Mouse (Mus musculus) frontal cortex, postnatal 10 days (tissue): ENCODE results near the gene Rhoq.
A peak's percentile ranks its signal among the peaks of the same experiment; 100 is the strongest.

Experiments
- DNase-seq, 2 experiments: peaks; one replicate each; pipeline ENCODE4 v3.0.0; 2022; ENCODE audit warnings: low spot score in 2 of 2, mixed read lengths in 1 of 2

Gene Rhoq

GRCm38 (mm10) chr17:86997323-86997722 is 34.4 kb downstream of the Rhoq start:
- DNase-seq, result no peak

GRCm38 (mm10) chr17:87008950-87009349 is 46.1 kb downstream of the Rhoq start:
- no peak for DNase-seq

- peak; percentile 43 to 62 for DNase-seq
These were observed 48.6 kb downstream of the Rhoq start for GRCm38 (mm10) chr17:87011301-87012019.

GRCm38 (mm10) chr17:87019692-87020091 is 56.8 kb downstream of the Rhoq start:
- DNase-seq, result no peak

- DNase-seq, result no peak
These were observed 61.8 kb downstream of the Rhoq start for GRCm38 (mm10) chr17:87024491-87025242.

- DNase-seq, result peak; percentile 95 to 97
These were observed 62.5 kb downstream of the Rhoq start, which contains the start of the genes Pigf and Cript for GRCm38 (mm10) chr17:87025269-87025949. Pigf (minus strand) TSS chr17:87025406. Cript (plus strand) TSS chr17:87025550.

- no peak for DNase-seq
These were observed 73.5 kb downstream of the Rhoq start for GRCm38 (mm10) chr17:87036141-87037073.

GRCm38 (mm10) chr17:87038496-87038895 is 75.6 kb downstream of the Rhoq start:
- DNase-seq, result no peak

GRCm38 (mm10) chr17:87041739-87042138 is 78.9 kb downstream of the Rhoq start:
- peak; percentile 39 to 46 for DNase-seq

GRCm38 (mm10) chr17:87044364-87044763 is 81.5 kb downstream of the Rhoq start:
- peak; percentile 70 to 88 for DNase-seq

GRCm38 (mm10) chr17:87044796-87045195 is 81.9 kb downstream of the Rhoq start:
- no peak for DNase-seq
